Mouse (Mus musculus) CH12.LX (cell line): ENCODE results near the gene Adamts20. TPM values are rescaled to one million over a fixed set of nuclear protein-coding genes. Genes with fewer than 3 reads are reported as not detected.

Source experiments
- DNase-seq: peaks from one replicate; pipeline ENCODE4 v3.0.0-alpha.2; 2013; ENCODE audit errors: extremely low read depth
- H3K27ac ChIP-seq: 2 replicates; pipeline ENCODE4 v1.5.1; 2012; ENCODE audit warnings: low read depth, mild to moderate bottlenecking, control low read depth, moderate library complexity; ENCODE audit not compliant: insufficient read depth
- H3K27me3 ChIP-seq: replicated peaks from 2 replicates; pipeline ENCODE3; 2012; ENCODE audit warnings: inconsistent platforms
- H3K36me3 ChIP-seq, 2 experiments: replicated peaks in 1 of 2; 2 replicates each; pipeline versions ENCODE3 to v1.6.1; 2012; ENCODE audit warnings: inconsistent platforms in 1 of 2, low read length in 1 of 2, mild to moderate bottlenecking in 1 of 2, mixed read lengths in 1 of 2, moderate library complexity in 1 of 2; ENCODE audit not compliant: control insufficient read depth in 1 of 2, insufficient read depth in 1 of 2
- H3K4me1 ChIP-seq, 2 experiments: 2 replicates each; pipeline ENCODE4 v1.6.1; 2012; ENCODE audit warnings: inconsistent platforms in 1 of 2, moderate library complexity in 1 of 2; ENCODE audit not compliant: insufficient read depth in 2 of 2, control insufficient read depth in 1 of 2
- H3K4me2 ChIP-seq: 2 replicates; pipeline ENCODE4 v1.6.1; 2012; ENCODE audit warnings: low read depth, mild to moderate bottlenecking, control low read depth; ENCODE audit not compliant: poor library complexity, insufficient read depth, severe bottlenecking
- H3K4me3 ChIP-seq, 3 experiments: fragments of 150-350 bp in 1 of 3; sonication (generic) in 1 of 3; replicated peaks in 1 of 3; 2 replicates each; pipeline versions ENCODE3 to v1.5.1; 2011 to 2012; ENCODE audit warnings: low read depth in 2 of 3, low read length in 2 of 3, mild to moderate bottlenecking in 2 of 3, moderate library complexity in 2 of 3, control low read depth in 1 of 3, improper control_type of control experiment in 1 of 3, inconsistent platforms in 1 of 3, mixed read lengths in 1 of 3; ENCODE audit not compliant: poor library complexity in 1 of 3
- H3K79me2 ChIP-seq: replicated peaks from 2 replicates; pipeline ENCODE4 v1.6.1; 2012; ENCODE audit warnings: mild to moderate bottlenecking, moderate library complexity; ENCODE audit not compliant: control insufficient read depth, poor library complexity, insufficient read depth, severe bottlenecking; ENCODE audit errors: extremely low read depth
- H3K9ac ChIP-seq: 2 replicates; pipeline ENCODE4 v1.6.1; 2012; ENCODE audit warnings: low read depth, mild to moderate bottlenecking, control low read depth, moderate library complexity; ENCODE audit not compliant: insufficient read depth
- H3K9me3 ChIP-seq: replicated peaks from 2 replicates; pipeline ENCODE3; 2012; ENCODE audit warnings: low read length, inconsistent platforms, mixed read lengths
- CTCF ChIP-seq, 2 experiments: IDR thresholded peaks in 1 of 2; conservative IDR thresholded peaks in 1 of 2; 2 replicates each; pipeline ENCODE4 v1.5.1; 2011 to 2012; ENCODE audit warnings: low read depth in 2 of 2, low read length in 2 of 2, improper control_type of control experiment in 1 of 2, inconsistent platforms in 1 of 2, mild to moderate bottlenecking in 1 of 2, moderate library complexity in 1 of 2
- E2F4 ChIP-seq: IDR thresholded peaks from 2 replicates; pipeline ENCODE4 v1.6.1; 2011; ENCODE audit warnings: low read depth, low read length, improper control_type of control experiment; ENCODE audit not compliant: insufficient replicate concordance
- ELF1 ChIP-seq: IDR thresholded peaks from 2 replicates; pipeline ENCODE4 v1.6.1; 2014; ENCODE audit warnings: low read depth, mild to moderate bottlenecking, inconsistent platforms, low read length, improper control_type of control experiment
- ETS1 ChIP-seq: conservative IDR thresholded peaks from 2 replicates; pipeline ENCODE4 v1.6.1; 2012; ENCODE audit warnings: low read depth, mild to moderate bottlenecking, inconsistent platforms, low read length, improper control_type of control experiment, moderate library complexity
- HCFC1 ChIP-seq: IDR thresholded peaks from 2 replicates; pipeline ENCODE4 v1.6.1; 2012; ENCODE audit warnings: low read depth, mild to moderate bottlenecking, inconsistent platforms, low read length, improper control_type of control experiment
- JUN ChIP-seq: IDR thresholded peaks from 2 replicates; pipeline ENCODE4 v1.6.1; 2011; ENCODE audit warnings: low read depth, mild to moderate bottlenecking, low read length, improper control_type of control experiment, moderate library complexity; ENCODE audit not compliant: insufficient read depth
- KAT2A ChIP-seq: IDR thresholded peaks from 2 replicates; pipeline ENCODE4 v1.6.1; 2012; ENCODE audit warnings: low read length, improper control_type of control experiment, inconsistent platforms; ENCODE audit not compliant: insufficient replicate concordance
- MAFK ChIP-seq: IDR thresholded peaks from 2 replicates; pipeline ENCODE4 v1.6.1; 2011; ENCODE audit warnings: low read length, improper control_type of control experiment; ENCODE audit not compliant: insufficient replicate concordance
- MXI1 ChIP-seq: IDR thresholded peaks from 2 replicates; pipeline ENCODE4 v1.6.1; 2011; ENCODE audit warnings: mild to moderate bottlenecking, low read depth, low read length, improper control_type of control experiment
- MYC ChIP-seq: IDR thresholded peaks from 2 replicates; pipeline ENCODE4 v1.6.1; 2011; ENCODE audit warnings: low read depth, mild to moderate bottlenecking, improper control_type of control experiment, low read length
- NRF1 ChIP-seq: IDR thresholded peaks from 2 replicates; pipeline ENCODE4 v1.6.1; 2014; ENCODE audit warnings: low read depth, mild to moderate bottlenecking, inconsistent platforms, low read length, improper control_type of control experiment, moderate library complexity
- POLR2A ChIP-seq: IDR thresholded peaks from 2 replicates; pipeline ENCODE4 v1.6.1; 2011; ENCODE audit warnings: low read depth, mild to moderate bottlenecking, improper control_type of control experiment, low read length
- SMC3 ChIP-seq: IDR thresholded peaks from 2 replicates; pipeline ENCODE4 v1.6.1; 2011; ENCODE audit warnings: low read depth, low read length, improper control_type of control experiment
- TBP ChIP-seq: conservative IDR thresholded peaks from 2 replicates; pipeline ENCODE4 v1.6.1; 2011; ENCODE audit warnings: low read depth, low read length, improper control_type of control experiment
- TCF12 ChIP-seq: IDR thresholded peaks from 2 replicates; pipeline ENCODE4 v1.6.1; 2014; ENCODE audit warnings: low read depth, mild to moderate bottlenecking, inconsistent platforms, low read length, improper control_type of control experiment
- USF1 ChIP-seq: IDR thresholded peaks from 2 replicates; pipeline ENCODE4 v1.6.1; 2014; ENCODE audit warnings: low read depth, mild to moderate bottlenecking, inconsistent platforms, low read length, improper control_type of control experiment
- USF2 ChIP-seq: conservative IDR thresholded peaks from 2 replicates; pipeline ENCODE4 v1.6.1; 2011; ENCODE audit warnings: low read depth, low read length, improper control_type of control experiment
- ZKSCAN1 ChIP-seq: IDR thresholded peaks from 2 replicates; pipeline ENCODE4 v1.6.1; 2012; ENCODE audit warnings: low read depth, inconsistent platforms, low read length, improper control_type of control experiment, borderline replicate concordance
- dilution Hi-C: fragments of 300-500 bp; cut with MboI; formaldehyde crosslinking; loops from 2 replicates; pipeline ENCODE4 v1.14.3; 2020; ENCODE audit warnings: low sequenced_read_pairs; ENCODE audit not compliant: extremely low pct_unique_long_range_greater_than_20kb, extremely low pct_ligation_motif_present
- in situ Hi-C: fragments of 300-500 bp; cut with MboI; formaldehyde crosslinking; loops from 3 replicates; pipeline ENCODE4 v1.14.3; 2019; ENCODE audit warnings: low sequenced_read_pairs, low pct_ligation_motif_present, low pct_unique_long_range_greater_than_20kb, mixed read lengths
- polyA plus RNA-seq: library from polyadenylated mRNA; unstranded; fragments of >175 nt; gene quantifications from 2 replicates; pipeline ENCODE4 v1.2.1, GENCODE M21; 2012; ENCODE audit warnings: low read depth; ENCODE audit not compliant: insufficient read length
- total RNA-seq, 2 experiments: library from RNA; depleted of rRNA; stranded (reverse); fragments of 300-350 nt in 1 of 2; fragments of >200 nt in 1 of 2; gene quantifications; 2 replicates each; pipeline ENCODE4 v1.2.3; 2012 to 2014

Adamts20 gene
- total and polyA plus RNA-seq, 3 experiments = 0.37 to 1.5 (median 0.68) TPM

DNA sequence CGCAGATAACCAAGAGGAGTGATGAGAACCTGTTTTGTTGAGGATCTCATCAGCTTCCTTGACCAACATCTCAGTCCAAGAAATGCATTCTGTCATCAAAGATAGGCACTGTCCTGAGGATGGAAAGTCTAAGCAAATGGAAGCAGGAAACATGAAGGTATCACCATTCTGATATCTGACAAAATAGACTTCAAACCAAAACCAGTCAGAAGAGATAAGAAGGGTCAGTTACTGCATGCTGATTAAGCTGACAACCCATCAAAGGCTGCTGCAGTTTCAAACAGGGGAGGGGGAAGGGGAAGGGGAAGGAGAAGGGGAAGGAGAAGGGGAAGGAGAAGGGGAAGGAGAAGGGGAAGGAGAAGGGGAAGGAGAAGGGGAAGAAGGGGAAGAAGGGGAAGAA lies 34.0 kb upstream of the Adamts20 start:
- H3K9me3 ChIP-seq = no peaks in the 10 kb centered on the region
- no peak for TF ChIP-seq MXI1
- no peak for TF ChIP-seq ELF1
- TF ChIP-seq JUN = no peak
- no peak for TF ChIP-seq ZKSCAN1
- no peak for TF ChIP-seq CTCF (conservative IDR thresholded peaks at IDR 0.05 in 1 of 2, IDR thresholded peaks at IDR 0.05 in 1 of 2; ENCODE audit: low read depth in 2 of 2, low read length in 2 of 2)
- TF ChIP-seq TCF12 = no peak
- no peak for TF ChIP-seq MAFK
- no peak for TF ChIP-seq NRF1
- no peak for TF ChIP-seq POLR2A
- no peak for TF ChIP-seq ETS1
- TF ChIP-seq SMC3 = no peak
- TF ChIP-seq USF1 = no peak
- TF ChIP-seq E2F4 = no peak
- no peak for TF ChIP-seq MYC
- TF ChIP-seq, all 38 proteins: peak for 0
- Histone ChIP-seq H3K4me1 (no peaks in the 10 kb centered on the region), H3K9ac (no peak overlapping the region), H3K4me3 (no peak overlapping the region), H3K79me2 (no peaks in the 10 kb centered on the region), H3K4me2 (no peak overlapping the region), H3K27me3 (no peaks in the 10 kb centered on the region), H3K36me3 (no peaks in the 10 kb centered on the region), H3K27ac (no peak overlapping the region)
- no peak for DNase-seq
- in situ Hi-C loops (no loop called here), dilution Hi-C loops (no loop called here)

DNA sequence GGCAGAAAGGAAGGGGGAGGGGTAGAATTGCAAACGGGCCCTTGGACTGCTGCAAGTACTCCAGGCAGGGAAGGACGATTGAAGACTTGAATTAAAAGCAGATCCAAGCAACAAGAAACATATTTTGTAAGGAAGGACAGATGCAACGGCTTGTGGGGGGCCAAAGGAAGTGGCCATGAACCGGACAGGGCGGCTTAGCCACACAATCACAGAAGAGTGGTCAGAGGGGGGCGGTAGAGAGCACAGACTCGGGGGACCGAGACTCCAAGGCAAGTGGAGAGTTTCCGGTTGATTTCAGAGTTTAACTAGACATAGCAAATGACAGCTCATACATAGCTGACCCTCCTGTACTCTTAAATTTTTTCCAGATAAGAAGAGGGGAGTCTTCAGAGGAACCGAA lies 30.7 kb upstream of the Adamts20 start:
- Histone ChIP-seq H3K9ac (no peak overlapping the region), H3K36me3 (no peaks in the 10 kb centered on the region), H3K27ac (no peak overlapping the region), H3K79me2 (no peaks in the 10 kb centered on the region), H3K4me1 (no peaks in the 10 kb centered on the region), H3K9me3 (peaks cover 5% of the 10 kb centered on the region), H3K4me2 (no peak overlapping the region), H3K27me3 (no peaks in the 10 kb centered on the region), H3K4me3 (no peak overlapping the region)
- no peak for DNase-seq
- dilution Hi-C loops (no loop called here), in situ Hi-C loops (no loop called here)
- TF ChIP-seq HCFC1 (no peak), TBP (no peak), USF1 (no peak), CTCF (conservative IDR thresholded peaks at IDR 0.05 in 1 of 2, IDR thresholded peaks at IDR 0.05 in 1 of 2; ENCODE audit: low read depth in 2 of 2, low read length in 2 of 2) (peak in 1 of 2 experiments; percentile 33; a peak in 2 of 4 replicates), ETS1 (no peak), KAT2A (no peak), MYC (no peak), USF2 (no peak)
